Mouse (Mus musculus) Patski (cell line): ENCODE data around the gene Dennd4a. TPM values are rescaled to one million over a fixed set of nuclear protein-coding genes. Genes with fewer than 3 reads are reported as not detected.

Experiments used
- ATAC-seq: fragments of 100-300 bp; one replicate; pipeline ENCODE4 v1.8.0; 2021
- CTCF ChIA-PET: fragments of 350-600 bp; sonication (Branson Sonifier 250); formaldehyde crosslinking; loops from one replicate; lab custom pipeline; 2022; ENCODE audit warnings: inconsistent platforms; lab: Charles Lee
- POLR2A ChIA-PET: fragments of 350-600 bp; sonication (Branson Sonifier 250); formaldehyde crosslinking; loops from one replicate; lab custom pipeline; 2022; ENCODE audit warnings: antibody characterized with exemption, inconsistent platforms; lab: Charles Lee
- DNase-seq: peaks from one replicate; pipeline ENCODE4 v3.0.0-alpha.2; 2011; ENCODE audit warnings: low read depth, low spot score
- H3K27me3 ChIP-seq: fragments of 371-371 bp; one replicate; pipeline ENCODE4 v1.5.1; 2021
- CTCF ChIP-seq: fragments of 100-300 bp; IDR thresholded peaks from one replicate; pipeline ENCODE4 v1.5.1; 2021
- in situ Hi-C: fragments of 300-500 bp; cut with MboI; formaldehyde crosslinking; loops from 3 replicates; pipeline ENCODE4 v1.11.1; 2018; ENCODE audit warnings: low pct_unique_long_range_greater_than_20kb, mixed read lengths
- polyA plus RNA-seq: library from polyadenylated mRNA; unstranded; gene quantifications from one replicate; pipeline ENCODE4 v1.2.3, GENCODE M21; 2021

The Dennd4a gene
- polyA plus RNA-seq, 1 experiment from 2014 or later = 9.0 TPM

DNA sequence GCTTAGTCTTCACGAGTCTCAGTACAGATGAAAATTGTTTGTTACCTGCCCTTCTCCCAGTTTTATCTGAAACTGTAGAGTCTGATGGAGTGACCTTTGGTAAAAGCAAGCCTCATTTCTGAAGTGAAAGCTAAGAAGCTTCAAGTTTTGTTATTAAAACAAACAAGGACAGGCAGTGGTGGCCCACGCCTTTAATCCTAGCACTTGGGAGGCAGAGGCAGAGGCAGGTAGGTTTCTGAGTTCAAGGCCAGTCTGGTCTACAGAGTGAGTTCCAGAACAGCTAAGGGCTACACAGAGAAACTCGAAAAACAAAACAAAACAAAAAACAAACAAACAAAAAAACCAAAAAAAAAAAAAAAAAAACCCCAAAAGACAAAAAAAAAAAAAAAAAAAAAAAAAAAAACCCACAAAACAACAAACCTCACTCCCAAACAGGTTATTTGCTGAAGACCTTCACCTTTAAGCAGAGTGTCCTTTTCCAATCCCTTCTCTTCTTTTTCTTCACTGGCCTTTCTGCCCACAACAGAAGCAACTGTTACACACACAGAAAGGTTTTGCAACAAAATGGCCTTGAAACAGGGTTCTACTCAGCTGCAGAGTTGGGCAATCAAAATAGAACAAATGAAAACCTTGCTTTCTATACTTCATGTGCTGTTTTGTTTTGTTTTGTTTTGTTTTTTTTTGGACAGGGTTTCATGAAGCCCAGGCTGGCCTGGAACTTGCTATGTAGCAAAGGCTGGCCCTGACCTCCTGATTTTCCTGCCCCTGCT, 15.1 kb upstream of the Dennd4a start:
- DNase-seq (no peak), ATAC-seq (no peak)
- CTCF ChIA-PET = interaction anchor here (0.8 to 1.6 kb wide), 2 partner anchors 11 to 154 kb away, joined by 3 to 5 read pairs; no protein-coding TSS in a partner anchor
- POLR2A ChIA-PET = interaction anchor here (0.7 kb wide), 1 partner anchor 58 kb away, joined by 9 read pairs; no protein-coding TSS in a partner anchor
- in situ Hi-C loops = no loop called here
- no peaks in the 10 kb centered on the region for H3K27me3 ChIP-seq
- no peak for TF ChIP-seq CTCF

DNA sequence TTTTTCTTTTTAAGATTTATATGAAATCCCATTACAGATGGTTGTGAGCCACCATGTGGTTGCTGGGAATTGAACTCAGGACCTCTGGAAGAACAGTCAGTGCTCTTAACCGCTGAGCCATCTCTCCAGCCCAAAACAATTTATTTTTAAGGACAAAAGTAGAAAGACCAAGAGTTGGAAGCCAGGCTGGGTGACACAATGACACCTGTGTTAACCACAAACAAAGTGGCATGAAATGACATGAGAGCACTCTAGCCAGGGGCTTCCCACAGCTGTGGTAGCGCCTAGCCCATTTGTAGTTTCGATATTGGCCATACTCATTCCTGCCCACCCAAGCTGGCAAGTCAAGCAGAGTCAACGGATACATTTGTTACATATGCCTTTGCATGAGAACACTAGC, 13.7 kb upstream of the Dennd4a start:
- ATAC-seq (no peak), DNase-seq (no peak)
- POLR2A ChIA-PET = no interaction called here
- in situ Hi-C loops = no loop called here
- CTCF ChIA-PET = interaction anchor here (0.8 kb wide), 1 partner anchor 14 kb away, joined by 3 read pairs; the partner anchor contains the start of gene Dennd4a
- TF ChIP-seq CTCF = no peak
- H3K27me3 ChIP-seq = no peaks in the 10 kb centered on the region

- no peak for TF ChIP-seq CTCF
- ChIA-PET POLR2A (interaction anchor here (0.6 kb wide), 1 partner anchor 9 kb away, joined by 4 read pairs; no protein-coding TSS in a partner anchor), CTCF (interaction anchor here (0.8 to 1.0 kb wide), 2 partner anchors 13 to 64 kb away, joined by 3 to 4 read pairs; partner anchors contain the start of gene Dennd4a)
- H3K27me3 ChIP-seq = no peaks in the 10 kb centered on the region
- in situ Hi-C loops = no loop called here
- ATAC-seq (no peak), DNase-seq (no peak)
These were observed 13.0 kb upstream of the Dennd4a start for GRCm38 (mm10) chr9:64798099-64798498.

- no peaks in the 10 kb centered on the region for H3K27me3 ChIP-seq
- no peak for TF ChIP-seq CTCF
- CTCF ChIA-PET = interaction anchor here (1.0 kb wide), 1 partner anchor 64 kb away, joined by 4 read pairs; no protein-coding TSS in a partner anchor
- POLR2A ChIA-PET = no interaction called here
- DNase-seq (no peak), ATAC-seq (no peak)
- in situ Hi-C loops = no loop called here
These were observed 12.3 kb upstream of the Dennd4a start for GRCm38 (mm10) chr9:64798859-64799258.

DNA sequence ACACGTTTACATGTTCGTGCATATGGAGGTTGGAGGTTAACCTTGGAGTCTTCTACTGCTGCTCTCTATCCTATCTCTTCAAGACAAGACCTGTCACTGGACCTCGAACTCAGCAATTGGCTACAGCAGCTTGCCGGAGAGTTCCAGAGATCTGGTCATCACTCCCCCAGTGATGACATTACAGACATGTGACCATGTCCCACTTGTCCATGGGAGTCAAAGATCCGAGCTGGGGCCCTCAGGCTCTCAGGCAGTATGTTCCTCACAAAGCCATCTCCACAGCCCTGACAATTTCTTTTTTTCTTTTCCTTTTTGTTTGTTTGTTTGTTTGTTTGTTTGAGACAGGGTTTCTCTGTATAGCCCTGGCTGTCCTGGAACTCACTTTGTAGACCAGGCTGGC, 11.6 kb upstream of the Dennd4a start:
- DNase-seq = no peak
- no peak for TF ChIP-seq CTCF
- ChIA-PET CTCF (no interaction called here), POLR2A (no interaction called here)
- ATAC-seq = no peak
- H3K27me3 ChIP-seq = no peaks in the 10 kb centered on the region
- in situ Hi-C loops = no loop called here

DNA sequence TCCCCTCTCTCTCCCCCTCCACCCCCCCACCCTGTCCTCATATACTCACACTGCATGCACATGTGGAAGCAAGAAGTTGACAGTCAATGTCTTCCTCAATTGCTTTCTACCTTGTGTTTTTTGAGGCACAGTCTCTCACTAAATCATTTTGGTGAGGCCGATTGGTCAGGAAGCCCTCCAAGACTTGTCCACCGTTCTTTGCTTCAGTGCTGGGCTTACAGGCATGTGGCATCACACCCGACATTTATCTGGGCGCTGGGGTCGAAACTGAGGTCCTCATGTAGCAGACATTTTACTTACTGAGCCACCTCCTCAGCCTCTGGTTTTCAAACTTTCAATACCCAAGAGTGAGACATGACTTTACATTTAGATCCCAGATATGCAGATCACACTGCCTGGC, 8.6 kb upstream of the Dennd4a start:
- POLR2A ChIA-PET = no interaction called here
- CTCF ChIA-PET = no interaction called here
- TF ChIP-seq CTCF = no peak

GRCm38 (mm10) chr9:64803373-64804214, 7.5 kb upstream of the Dennd4a start:
- ATAC-seq (no peak), DNase-seq (no peak)
- ChIA-PET POLR2A (interaction anchor here (1.1 kb wide), 1 partner anchor 15 kb away, joined by 3 read pairs; no protein-coding TSS in a partner anchor), CTCF (interaction anchor here (1.0 to 1.7 kb wide), 2 partner anchors 9 to 19 kb away, joined by 4 read pairs; no protein-coding TSS in a partner anchor)
- in situ Hi-C loops = no loop called here
- no peak for TF ChIP-seq CTCF
- H3K27me3 ChIP-seq = no peaks in the 10 kb centered on the region

More for the DNA sequence above, 8.6 kb upstream of the Dennd4a start:
- in situ Hi-C loops = no loop called here
- no peak for DNase-seq
- ATAC-seq = no peak
- no peaks in the 10 kb centered on the region for H3K27me3 ChIP-seq

DNA sequence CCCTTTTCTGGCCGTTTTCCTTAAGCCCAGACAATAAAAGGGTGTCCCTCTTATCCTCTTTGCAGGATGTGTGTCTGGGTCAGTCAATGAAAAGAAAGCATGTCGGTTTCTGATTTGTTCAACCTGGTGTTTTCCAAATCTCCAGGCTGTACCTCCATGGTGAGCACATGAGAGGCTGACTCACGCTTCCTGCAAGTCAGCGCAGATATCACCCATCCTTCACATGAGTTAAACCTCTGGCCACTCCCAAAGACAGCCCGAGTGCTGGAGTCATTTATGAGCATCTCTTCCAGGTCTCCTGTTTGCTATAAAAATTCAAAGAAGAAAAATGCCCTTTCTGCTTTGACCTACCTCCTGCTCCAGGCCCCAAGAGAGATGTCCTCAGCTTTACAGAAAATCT, 5.3 kb upstream of the Dennd4a start:
- in situ Hi-C loops = no loop called here
- no peaks in the 10 kb centered on the region for H3K27me3 ChIP-seq
- DNase-seq = no peak
- CTCF ChIA-PET = no interaction called here
- TF ChIP-seq CTCF = no peak
- ATAC-seq = no peak
- POLR2A ChIA-PET = no interaction called here

DNA sequence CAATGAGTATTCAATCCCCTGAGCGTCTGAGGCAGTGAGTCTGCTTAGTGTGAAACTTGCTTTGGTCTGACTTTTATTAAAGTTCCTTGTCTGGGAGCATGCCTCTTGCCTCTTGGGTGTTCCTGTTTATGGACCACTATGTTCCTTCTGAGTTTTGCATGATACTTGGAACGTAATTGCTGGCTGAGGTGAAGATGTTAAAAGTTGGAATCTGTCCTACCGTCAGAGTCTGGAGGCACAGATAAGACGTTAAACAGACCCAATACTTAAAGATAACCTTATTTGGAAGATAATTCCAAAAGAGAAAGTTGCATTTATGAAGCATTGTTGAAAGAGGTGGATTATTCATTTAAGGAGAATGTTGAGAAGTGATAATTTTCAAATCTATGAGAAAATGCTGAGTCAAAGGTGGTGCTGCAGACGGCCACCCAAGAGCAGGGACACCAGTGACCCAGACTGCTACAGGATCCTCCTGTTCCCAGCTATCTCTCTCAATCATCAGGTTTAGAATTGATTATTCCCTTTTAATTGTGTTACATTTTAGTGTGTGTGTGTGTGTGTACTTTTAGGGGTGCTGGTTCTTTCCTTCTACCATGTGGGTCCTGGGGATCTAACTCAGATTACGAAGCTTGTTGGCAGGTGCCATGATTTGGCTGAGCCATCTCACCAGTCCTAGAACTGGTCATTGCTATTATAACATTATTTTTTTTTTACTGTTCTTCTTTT, 4.6 kb upstream of the Dennd4a start:
- no peak for TF ChIP-seq CTCF
- no peaks in the 10 kb centered on the region for H3K27me3 ChIP-seq
- ATAC-seq (no peak), DNase-seq (no peak)
- POLR2A ChIA-PET = no interaction called here
- in situ Hi-C loops = no loop called here
- CTCF ChIA-PET = interaction anchor here (0.8 kb wide), 1 partner anchor 15 kb away, joined by 3 read pairs; no protein-coding TSS in a partner anchor
